Mouse (Mus musculus) spleen, postnatal 14 days (tissue): ENCODE data around the gene Uevld.
"Not testable (repeated sequence)": the region's sequence is repeated elsewhere in the genome, so short reads cannot be mapped to it uniquely, and the experiment has no call there.

ENCODE experiments used
- DNase-seq, 2 experiments: peaks; one replicate each; pipeline ENCODE4 v3.0.0; 2021 to 2022; ENCODE audit warnings: low spot score in 2 of 2

Uevld gene

GRCm38 (mm10) chr7:46957831-46958691, at the start of gene Uevld:
Gene Uevld (minus strand): TSS chr7:46958527.
- DNase-seq = peak; percentile 86 to 89

- no peak for DNase-seq
These were observed 49.5 kb upstream of the Uevld start for GRCm38 (mm10) chr7:47007818-47008167.

GRCm38 (mm10) chr7:47007109-47007780, 48.9 kb upstream of the Uevld start:
- no peak for DNase-seq

- DNase-seq = no peak
These were observed 45.2 kb upstream of the Uevld start for GRCm38 (mm10) chr7:47003411-47004115.

GRCm38 (mm10) chr7:47001900-47002275, 43.6 kb upstream of the Uevld start:
- no peak for DNase-seq

- DNase-seq = no peak
These were observed 43.0 kb upstream of the Uevld start for GRCm38 (mm10) chr7:47001125-47001899.

GRCm38 (mm10) chr7:47000644-47000983, 42.3 kb upstream of the Uevld start:
- no peak for DNase-seq

- DNase-seq = no peak
These were observed 41.8 kb upstream of the Uevld start for GRCm38 (mm10) chr7:46999983-47000643.

- no peak for DNase-seq
These were observed 40.6 kb upstream of the Uevld start for GRCm38 (mm10) chr7:46998942-46999341.

GRCm38 (mm10) chr7:46997644-46998395, 39.5 kb upstream of the Uevld start:
- DNase-seq = no peak

GRCm38 (mm10) chr7:46997008-46997407, 38.7 kb upstream of the Uevld start:
- no peak for DNase-seq

GRCm38 (mm10) chr7:46995558-46995957, 37.2 kb upstream of the Uevld start:
- no peak for DNase-seq

GRCm38 (mm10) chr7:46993079-46993478, 34.8 kb upstream of the Uevld start:
- no peak for DNase-seq

GRCm38 (mm10) chr7:46989387-46989786, 31.1 kb upstream of the Uevld start:
- DNase-seq = not testable (repeated sequence)

- DNase-seq = no peak
These were observed 28.7 kb upstream of the Uevld start for GRCm38 (mm10) chr7:46987073-46987472.

GRCm38 (mm10) chr7:46986646-46987045, 28.3 kb upstream of the Uevld start:
- no peak for DNase-seq

GRCm38 (mm10) chr7:46985718-46986505, 27.6 kb upstream of the Uevld start:
- no peak for DNase-seq

GRCm38 (mm10) chr7:46983280-46983679, 25.0 kb upstream of the Uevld start, which contains the start of gene Gm9999:
Gene Gm9999 (plus strand): TSS chr7:46983580.
- no peak for DNase-seq

- no peak for DNase-seq
These were observed 17.1 kb upstream of the Uevld start for GRCm38 (mm10) chr7:46975456-46975855.

GRCm38 (mm10) chr7:46974648-46975047, 16.3 kb upstream of the Uevld start:
- no peak for DNase-seq
